Mouse (Mus musculus) forebrain, embryonic 12.5 days (tissue): Measurements from ENCODE around the gene Lgals9. TPM values are rescaled to one million over a fixed set of nuclear protein-coding genes. Genes with fewer than 3 reads are reported as not detected.
A peak's percentile ranks its signal among the peaks of the same experiment; 100 is the strongest.

Experiments
- ATAC-seq: fragments of 200-750 bp; cut with Nextera tagmentation; 2 replicates; pipeline ENCODE4 v1.8.0; 2017; ENCODE audit warnings: moderate TSS enrichment; ENCODE audit not compliant: low FRiP score
- H3K27ac ChIP-seq: fragments of 300-500 bp; sonication (generic); 2 replicates; pipeline ENCODE4 v1.5.1; 2016; ENCODE audit warnings: mild to moderate bottlenecking
- H3K27me3 ChIP-seq: fragments of 300-500 bp; sonication (generic); 2 replicates; pipeline ENCODE4 v1.6.1; 2016; ENCODE audit warnings: mild to moderate bottlenecking
- H3K36me3 ChIP-seq: fragments of 300-500 bp; sonication (generic); replicated peaks from 2 replicates; pipeline ENCODE4 v1.6.1; 2016; ENCODE audit warnings: mild to moderate bottlenecking
- H3K4me1 ChIP-seq: fragments of 300-500 bp; sonication (generic); 2 replicates; pipeline ENCODE4 v1.6.1; 2016
- H3K4me2 ChIP-seq: fragments of 300-500 bp; sonication (generic); 2 replicates; pipeline ENCODE4 v1.6.1; 2016; ENCODE audit warnings: mild to moderate bottlenecking, moderate library complexity
- H3K4me3 ChIP-seq: fragments of 300-500 bp; sonication (generic); replicated peaks from 2 replicates; pipeline ENCODE4 v1.5.1; 2016; ENCODE audit warnings: mild to moderate bottlenecking
- H3K9ac ChIP-seq: fragments of 300-500 bp; sonication (generic); 2 replicates; pipeline ENCODE4 v1.6.1; 2016; ENCODE audit warnings: mild to moderate bottlenecking
- H3K9me3 ChIP-seq: fragments of 300-500 bp; sonication (generic); 2 replicates; pipeline ENCODE4 v1.6.1; 2016
- WGBS: fragments of 180-500 bp; shearing (Covaris S2); methylation state at CpG from one replicate; pipeline ENCODE4 v1.1.7; 2016; 5-methylcytosine and 5-hydroxymethylcytosine counted together
- polyA plus RNA-seq: library from polyadenylated mRNA; unstranded; fragments of >200 nt; fragmentation: Nextera tagmentation; extraction: Ambion mirVana; gene quantifications from 2 replicates; pipeline ENCODE4 v1.2.1, GENCODE M21; 2016

Gene Lgals9
- 4.8 and 5.7 TPM in 2 replicates for polyA plus RNA-seq

DNA sequence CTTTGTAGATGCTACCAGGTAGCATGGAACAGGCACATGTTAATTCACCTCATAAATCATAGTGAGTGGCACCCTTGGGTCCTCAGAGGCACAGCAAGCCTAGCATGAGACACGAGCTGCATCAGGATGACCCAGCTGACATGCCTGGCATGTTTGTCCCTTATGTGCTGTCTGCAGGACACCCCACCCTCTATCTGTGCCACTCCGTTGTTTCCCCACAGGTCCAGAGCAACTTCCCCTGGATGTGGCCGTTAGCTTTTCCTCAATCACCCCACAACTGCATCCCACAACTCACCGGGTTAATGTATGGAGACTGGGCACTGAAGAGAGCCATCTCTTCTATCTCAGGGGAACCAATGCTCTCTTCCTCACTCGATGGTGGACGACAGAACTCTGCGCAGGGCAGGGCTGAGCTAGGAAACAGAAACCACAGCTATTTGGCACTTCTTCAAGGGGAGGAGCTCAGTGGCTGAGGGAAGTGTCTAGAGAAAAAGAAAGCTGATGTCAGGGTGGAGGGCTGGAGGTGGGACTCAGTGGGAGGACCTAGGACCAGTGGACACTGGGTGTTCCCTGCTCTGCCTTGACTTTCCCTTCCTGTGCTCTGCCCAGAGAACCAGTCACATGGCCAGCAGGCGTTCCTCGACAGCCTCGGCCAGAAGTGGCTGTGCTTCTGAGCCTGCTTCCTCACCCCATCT lies at the start of gene Lgals9:
Gene Lgals9 (minus strand): TSS at position 464 of the 695 bp plus-strand sequence.
- Histone ChIP-seq H3K36me3 (no peaks in the 10 kb centered on the region), H3K4me1 (no peaks in the 10 kb centered on the region), H3K4me2 (no peak within 1 kb of the TSS), H3K9ac (no peak within 1 kb of the TSS), H3K27me3 (no peaks in the 10 kb centered on the region), H3K4me3 (no peak within 1 kb of the TSS), H3K27ac (no peak within 1 kb of the TSS), H3K9me3 (no peaks in the 10 kb centered on the region)
- 84% methylated on average over 10 of the region's 10 CpGs for WGBS
- no peak for ATAC-seq

DNA sequence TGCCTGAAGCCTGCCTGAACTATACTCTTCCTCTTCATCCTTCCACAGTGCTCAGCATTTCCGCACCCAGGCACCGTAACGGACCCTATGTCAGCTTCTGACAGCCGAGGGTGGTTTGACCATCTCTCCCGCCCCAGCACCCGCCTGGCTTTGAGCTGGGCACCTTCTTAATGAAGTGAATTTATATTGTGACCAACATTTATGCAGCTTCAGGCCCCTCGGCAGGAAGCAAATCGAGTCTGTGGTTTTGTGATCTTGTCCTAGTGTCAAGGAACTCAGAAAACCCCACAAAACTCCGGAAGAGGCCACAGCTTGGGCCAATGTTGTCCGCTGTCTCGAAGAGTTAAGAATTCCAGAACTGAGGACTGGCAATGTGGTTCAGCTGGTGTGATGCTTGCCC lies 48.9 kb upstream of the Lgals9 start:
- Histone ChIP-seq H3K27me3 (no peaks in the 10 kb centered on the region), H3K9me3 (no peaks in the 10 kb centered on the region), H3K27ac (no peak overlapping the region), H3K9ac (no peak overlapping the region), H3K4me3 (no peak overlapping the region), H3K36me3 (no peaks in the 10 kb centered on the region), H3K4me2 (no peak overlapping the region), H3K4me1 (peaks cover 8% of the 10 kb centered on the region)
- WGBS, result 91% methylated on average over 11 of the region's 11 CpGs
- ATAC-seq, result no peak

- WGBS, result 88% methylated on average over 12 of the region's 12 CpGs
- ATAC-seq, result no peak
- peaks cover 5% of the 10 kb centered on the region; the same call in 1 of the 2 replicates for H3K36me3 ChIP-seq
- H3K4me1 ChIP-seq, result peaks cover 8% of the 10 kb centered on the region
- H3K4me2 ChIP-seq, result no peak overlapping the region
- H3K27ac ChIP-seq, result no peak overlapping the region
- no peak overlapping the region for H3K4me3 ChIP-seq
- H3K27me3 ChIP-seq, result no peaks in the 10 kb centered on the region
- no peaks in the 10 kb centered on the region for H3K9me3 ChIP-seq
- no peak overlapping the region for H3K9ac ChIP-seq
Observed at GRCm38 (mm10) chr11:79033021-79033420, 48.3 kb upstream of the Lgals9 start.

GRCm38 (mm10) chr11:79031452-79031746 lies 46.7 kb upstream of the Lgals9 start:
- no peak for ATAC-seq
- 78% methylated on average over 5 of the region's 5 CpGs for WGBS
- H3K4me3 ChIP-seq, result no peak overlapping the region
- no peak overlapping the region for H3K4me2 ChIP-seq
- no peak overlapping the region for H3K9ac ChIP-seq
- H3K4me1 ChIP-seq, result peaks cover 8% of the 10 kb centered on the region
- peaks cover 13% of the 10 kb centered on the region for H3K36me3 ChIP-seq
- no peak overlapping the region for H3K27ac ChIP-seq
- no peaks in the 10 kb centered on the region for H3K27me3 ChIP-seq
- H3K9me3 ChIP-seq, result no peaks in the 10 kb centered on the region

DNA sequence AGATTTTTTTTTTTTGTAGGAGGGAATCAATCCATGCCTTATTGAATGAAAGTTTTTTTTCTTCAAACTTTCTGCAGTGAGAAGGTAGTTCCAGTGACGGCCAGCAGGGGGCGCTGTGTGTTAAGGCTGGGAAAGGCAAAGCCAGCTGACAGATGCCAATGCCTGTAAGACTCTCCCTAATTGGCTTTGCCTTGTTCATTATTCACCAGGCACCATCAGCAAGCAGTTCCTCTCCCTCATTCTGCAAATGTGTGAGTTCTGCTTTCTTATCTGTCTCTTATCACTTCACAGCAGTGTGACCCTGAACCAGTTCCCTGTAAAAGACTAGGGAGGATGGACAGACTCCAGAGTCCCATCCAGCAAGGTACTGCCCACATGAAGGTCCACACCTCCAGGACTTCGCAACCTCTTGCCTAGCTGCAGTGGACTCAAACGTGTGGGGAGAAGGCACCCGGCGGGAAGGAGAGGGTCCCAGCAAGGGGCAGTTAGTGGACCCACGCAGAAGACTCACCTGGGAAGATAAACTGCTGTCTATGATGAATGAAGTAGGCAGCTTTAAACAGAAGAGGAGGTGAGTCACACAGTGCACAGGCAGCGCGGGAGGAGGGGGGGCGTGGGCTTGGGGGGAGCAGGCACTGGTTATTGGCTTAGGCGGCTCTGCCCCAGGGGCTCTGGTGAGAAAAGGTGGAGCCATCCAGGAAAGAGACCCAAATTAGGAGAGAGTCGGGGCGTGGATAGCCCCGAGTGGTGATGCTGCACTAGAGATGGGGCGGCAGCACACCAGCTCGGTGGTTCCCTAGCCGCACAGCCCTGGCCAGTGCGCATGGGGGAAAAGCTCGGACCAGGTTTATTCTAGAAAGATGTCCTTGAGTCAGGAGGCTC lies 46.1 kb upstream of the Lgals9 start:
- no peak overlapping the region for H3K9ac ChIP-seq
- 58% methylated on average over 19 of the region's 19 CpGs for WGBS
- no peaks in the 10 kb centered on the region for H3K9me3 ChIP-seq
- peaks cover 13% of the 10 kb centered on the region for H3K36me3 ChIP-seq
- H3K4me2 ChIP-seq, result no peak overlapping the region
- H3K27ac ChIP-seq, result no peak overlapping the region
- H3K4me1 ChIP-seq, result peaks cover 6% of the 10 kb centered on the region
- no peaks in the 10 kb centered on the region for H3K27me3 ChIP-seq
- no peak overlapping the region for H3K4me3 ChIP-seq
- ATAC-seq, result peak; percentile 61; the same call in 1 of the 2 replicates

GRCm38 (mm10) chr11:79023751-79024150 lies 39.0 kb upstream of the Lgals9 start:
- Histone ChIP-seq H3K27me3 (no peaks in the 10 kb centered on the region), H3K9me3 (no peaks in the 10 kb centered on the region), H3K4me2 (no peak overlapping the region; the same call in 1 of the 2 replicates), H3K9ac (no peak overlapping the region), H3K4me3 (no peak overlapping the region), H3K27ac (no peak overlapping the region), H3K4me1 (no peaks in the 10 kb centered on the region), H3K36me3 (peaks cover 34% of the 10 kb centered on the region)
- 78% methylated on average over 6 of the region's 6 CpGs for WGBS
- ATAC-seq, result no peak

DNA sequence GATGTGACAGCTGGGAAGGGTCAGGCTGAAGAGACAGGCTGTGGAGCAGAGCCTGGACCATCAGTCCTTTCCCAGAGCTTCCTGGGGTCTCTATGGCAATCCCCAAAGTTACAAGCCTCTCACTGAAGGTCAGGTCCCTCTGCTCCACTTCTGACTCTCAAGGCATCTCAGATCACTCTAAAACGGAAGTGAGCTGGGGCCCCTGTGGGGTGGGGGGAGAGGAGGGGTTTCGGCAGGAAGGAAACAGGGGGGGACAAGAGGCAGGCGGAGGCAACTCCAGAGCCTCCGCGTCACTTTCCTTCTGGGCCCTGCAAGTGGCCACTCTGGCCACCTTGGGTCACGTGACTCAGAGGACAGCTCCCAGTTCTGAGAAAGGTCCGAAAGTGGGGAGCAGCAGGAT lies 38.6 kb upstream of the Lgals9 start:
- Histone ChIP-seq H3K9ac (no peak overlapping the region), H3K4me2 (no peak overlapping the region; the same call in 1 of the 2 replicates), H3K36me3 (peaks cover 35% of the 10 kb centered on the region), H3K9me3 (no peaks in the 10 kb centered on the region), H3K27me3 (no peaks in the 10 kb centered on the region), H3K4me1 (no peaks in the 10 kb centered on the region), H3K27ac (no peak overlapping the region), H3K4me3 (no peak overlapping the region)
- ATAC-seq, result no peak
- 50% methylated on average over 7 of the region's 7 CpGs for WGBS

- no peak overlapping the region for H3K4me2 ChIP-seq
- H3K4me3 ChIP-seq, result no peak overlapping the region
- no peaks in the 10 kb centered on the region for H3K9me3 ChIP-seq
- H3K27ac ChIP-seq, result no peak overlapping the region
- 65% methylated on average over 4 of the region's 4 CpGs for WGBS
- no peak overlapping the region for H3K9ac ChIP-seq
- H3K27me3 ChIP-seq, result no peaks in the 10 kb centered on the region
- peaks cover 33% of the 10 kb centered on the region for H3K36me3 ChIP-seq
- ATAC-seq, result no peak
- H3K4me1 ChIP-seq, result no peaks in the 10 kb centered on the region
Observed at GRCm38 (mm10) chr11:79022836-79023235, 38.1 kb upstream of the Lgals9 start.

- WGBS, result 88% methylated on average over 21 of the region's 21 CpGs
- H3K9me3 ChIP-seq, result no peaks in the 10 kb centered on the region
- H3K4me1 ChIP-seq, result no peaks in the 10 kb centered on the region; the same call in 1 of the 2 replicates
- H3K27ac ChIP-seq, result no peak overlapping the region
- H3K27me3 ChIP-seq, result no peaks in the 10 kb centered on the region
- H3K9ac ChIP-seq, result no peak overlapping the region
- no peak for ATAC-seq
- peaks cover 31% of the 10 kb centered on the region; the same call in 1 of the 2 replicates for H3K36me3 ChIP-seq
- no peak overlapping the region for H3K4me2 ChIP-seq
- no peak overlapping the region for H3K4me3 ChIP-seq
Observed at GRCm38 (mm10) chr11:79020535-79021045, 35.8 kb upstream of the Lgals9 start.

DNA sequence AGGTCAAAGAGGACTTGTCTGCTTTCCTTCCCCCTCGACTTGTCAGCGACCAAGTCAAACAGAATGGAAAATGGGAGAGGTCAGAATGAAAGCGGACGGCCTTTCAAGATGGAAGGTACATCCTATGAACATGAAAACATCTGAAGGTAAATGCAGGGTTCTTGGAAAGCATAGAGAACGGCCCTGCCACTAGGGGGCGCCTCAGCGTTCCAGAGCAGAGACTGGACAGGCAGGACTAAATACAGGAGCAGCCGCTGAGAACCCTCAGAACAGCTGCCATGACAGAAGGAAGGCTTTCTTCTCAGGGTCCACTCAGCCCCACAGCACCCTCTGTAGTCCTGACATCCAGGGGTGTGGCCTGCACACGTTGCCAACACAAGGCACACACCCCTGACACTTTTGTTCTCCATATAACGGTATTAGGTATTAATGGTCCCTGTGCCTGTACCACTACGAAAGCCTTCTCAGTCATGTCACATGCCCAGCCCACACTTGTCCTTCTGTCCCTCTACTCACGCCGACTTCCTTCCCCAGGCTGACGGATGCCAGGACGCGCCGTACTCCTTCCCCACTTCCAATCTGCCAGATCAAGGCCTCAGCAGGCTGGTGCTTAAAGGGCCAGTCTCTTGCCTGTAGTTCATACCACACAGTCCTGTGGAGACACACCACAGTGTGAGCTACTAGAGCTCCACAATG lies 35.2 kb upstream of the Lgals9 start:
- no peaks in the 10 kb centered on the region for H3K27me3 ChIP-seq
- H3K4me3 ChIP-seq, result no peak overlapping the region
- H3K9me3 ChIP-seq, result no peaks in the 10 kb centered on the region
- H3K4me2 ChIP-seq, result no peak overlapping the region
- WGBS, result 84% methylated on average over 17 of the region's 17 CpGs
- peaks cover 31% of the 10 kb centered on the region; the same call in 1 of the 2 replicates for H3K36me3 ChIP-seq
- ATAC-seq, result no peak
- no peaks in the 10 kb centered on the region; the same call in 1 of the 2 replicates for H3K4me1 ChIP-seq
- H3K27ac ChIP-seq, result no peak overlapping the region
- no peak overlapping the region for H3K9ac ChIP-seq

DNA sequence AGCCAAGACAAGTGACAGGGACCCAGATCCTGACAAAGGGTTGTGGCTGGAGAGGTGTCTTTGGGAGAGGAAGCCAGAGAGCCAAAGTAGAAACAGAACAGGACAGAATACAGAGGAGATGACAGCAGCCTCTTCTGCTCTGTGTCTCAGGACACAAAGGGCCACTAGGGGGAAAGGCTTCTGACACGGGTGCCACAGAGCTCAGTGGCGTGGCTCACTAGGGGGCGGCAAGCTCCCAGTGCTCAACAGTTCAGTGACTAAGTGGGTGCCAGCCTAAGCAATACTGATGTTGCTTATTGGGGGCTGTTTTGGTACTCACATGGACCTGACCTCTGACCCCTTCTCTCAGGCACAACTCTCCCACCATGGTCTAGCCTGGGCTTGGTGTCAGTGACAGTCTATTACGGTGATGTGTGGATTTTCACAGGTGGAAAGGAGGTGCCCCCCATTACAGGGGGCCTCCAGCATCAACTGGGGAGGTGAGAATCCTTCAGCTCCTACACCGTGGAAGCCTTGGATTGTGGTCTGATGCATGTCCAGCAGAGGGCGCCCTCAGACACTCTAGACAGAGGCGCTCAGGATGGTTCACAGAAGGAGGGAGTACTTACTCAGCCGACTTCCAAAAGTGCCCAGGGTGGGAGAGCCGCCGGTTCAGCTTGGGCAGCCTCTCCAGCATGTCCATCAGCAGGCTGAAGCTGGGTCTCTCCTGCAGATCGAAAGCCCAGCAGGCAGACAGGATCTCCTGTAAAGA lies 34.4 kb upstream of the Lgals9 start:
- Histone ChIP-seq H3K36me3 (peaks cover 31% of the 10 kb centered on the region; the same call in 1 of the 2 replicates), H3K27ac (no peak overlapping the region), H3K4me1 (peaks cover 8% of the 10 kb centered on the region), H3K27me3 (no peaks in the 10 kb centered on the region), H3K9ac (no peak overlapping the region), H3K4me2 (no peak overlapping the region), H3K4me3 (no peak overlapping the region), H3K9me3 (no peaks in the 10 kb centered on the region)
- WGBS, result 56% methylated on average over 11 of the region's 11 CpGs
- no peak for ATAC-seq
